Mouse (Mus musculus): ENCODE results near the gene Vcp. TPM values are rescaled to one million over a fixed set of nuclear protein-coding genes. Genes with fewer than 3 reads are reported as not detected.

Vcp gene
- total RNA-seq, 2 experiments from 2014 or later: 306 to 324 TPM

GRCm38 (mm10) chr4:43030780-43031230 is 30.5 kb upstream of the Vcp start:
- DNase-seq: no peak
- intact Hi-C loops (cut with DNase I): loop anchor here (10.0 kb wide), 1 partner anchor 534 kb away; the partner anchor contains the start of genes Creb3 and Tln1

- intact Hi-C loops (cut with DNase I): loop anchor here (10.0 kb wide), 1 partner anchor 534 kb away; the partner anchor contains the start of genes Creb3 and Tln1
Measured at GRCm38 (mm10) chr4:43030352-43030751, 30.0 kb upstream of the Vcp start.

GRCm38 (mm10) chr4:43029749-43030148 is 29.4 kb upstream of the Vcp start:
- no peak for DNase-seq
- intact Hi-C loops (cut with DNase I): loop anchor here (10.0 kb wide), 1 partner anchor 535 kb away; the partner anchor contains the start of genes Creb3 and Tln1

More at GRCm38 (mm10) chr4:43030352-43030751, 30.0 kb upstream of the Vcp start:
- no peak for DNase-seq

- DNase-seq: no peak
- intact Hi-C loops (cut with DNase I): no loop called here
Measured at GRCm38 (mm10) chr4:43029121-43029520, 28.8 kb upstream of the Vcp start.

- peak; percentile 96 to 98 for DNase-seq
- intact Hi-C loops (cut with DNase I): loop anchor here (1.0 kb wide), 1 partner anchor 20 kb away; no protein-coding TSS in a partner anchor
Measured at GRCm38 (mm10) chr4:43025084-43025960, 25.0 kb upstream of the Vcp start, which contains the start of gene Pigo. Pigo (minus strand) TSS chr4:43025819.

GRCm38 (mm10) chr4:43024673-43025072 is 24.4 kb upstream of the Vcp start:
- DNase-seq: no peak
- intact Hi-C loops (cut with DNase I): loop anchor here (1.0 kb wide), 1 partner anchor 19 kb away; no protein-coding TSS in a partner anchor

- intact Hi-C loops (cut with DNase I): no loop called here
- no peak for DNase-seq
Measured at GRCm38 (mm10) chr4:43021341-43021740, 21.0 kb upstream of the Vcp start.

- DNase-seq: no peak
- intact Hi-C loops (cut with DNase I): no loop called here
Measured at GRCm38 (mm10) chr4:43020876-43021275, 20.6 kb upstream of the Vcp start.

GRCm38 (mm10) chr4:43019641-43020465 is 19.5 kb upstream of the Vcp start:
- intact Hi-C loops (cut with DNase I): no loop called here
- DNase-seq: peak in 1 of 2 experiments; percentile 38

GRCm38 (mm10) chr4:43019176-43019575 is 18.9 kb upstream of the Vcp start:
- DNase-seq: no peak

GRCm38 (mm10) chr4:43018156-43018555 is 17.8 kb upstream of the Vcp start:
- intact Hi-C loops (cut with DNase I): no loop called here
- DNase-seq: no peak

More at GRCm38 (mm10) chr4:43019176-43019575, 18.9 kb upstream of the Vcp start:
- intact Hi-C loops (cut with DNase I): no loop called here

GRCm38 (mm10) chr4:43012091-43012490 is 11.8 kb upstream of the Vcp start:
- intact Hi-C loops (cut with DNase I): no loop called here
- DNase-seq: no peak

GRCm38 (mm10) chr4:43010161-43011038 is 10.1 kb upstream of the Vcp start, which contains the start of gene Fancg:
Fancg (minus strand) TSS chr4:43010506.
- DNase-seq: peak; percentile 88 to 91
- intact Hi-C loops (cut with DNase I): no loop called here

GRCm38 (mm10) chr4:43005765-43006164 is 5.5 kb upstream of the Vcp start:
- intact Hi-C loops (cut with DNase I): loop anchor here (1.0 kb wide), 1 partner anchor 20 kb away; the partner anchor contains the start of gene Pigo
- peak; percentile 28 to 69 for DNase-seq

- DNase-seq: no peak
- intact Hi-C loops (cut with DNase I): loop anchor here (1.0 kb wide), 1 partner anchor 20 kb away; the partner anchor contains the start of gene Pigo
Measured at GRCm38 (mm10) chr4:43004951-43005350, 4.6 kb upstream of the Vcp start.

GRCm38 (mm10) chr4:43002756-43003439 is 2.6 kb upstream of the Vcp start:
- intact Hi-C loops (cut with DNase I): no loop called here
- DNase-seq: no peak

- intact Hi-C loops (cut with DNase I): no loop called here
- DNase-seq: no peak
Measured at GRCm38 (mm10) chr4:43001272-43001671, 965 bp upstream of the Vcp start.

GRCm38 (mm10) chr4:42999451-43000140 is 711 bp downstream of the Vcp start:
- peak; percentile 82 to 84 for DNase-seq
- intact Hi-C loops (cut with DNase I): no loop called here
